Mouse (Mus musculus): Measurements from ENCODE around the gene Triobp. TPM values are rescaled to one million over a fixed set of nuclear protein-coding genes. Genes with fewer than 3 reads are reported as not detected.

The Triobp gene
- total RNA-seq, 2 experiments from 2014 or later = 111 to 142 TPM

GRCm38 (mm10) chr15:78962885-78963284 lies 15.4 kb downstream of the Triobp start:
- DNase-seq = peak; percentile 80 to 82

DNA sequence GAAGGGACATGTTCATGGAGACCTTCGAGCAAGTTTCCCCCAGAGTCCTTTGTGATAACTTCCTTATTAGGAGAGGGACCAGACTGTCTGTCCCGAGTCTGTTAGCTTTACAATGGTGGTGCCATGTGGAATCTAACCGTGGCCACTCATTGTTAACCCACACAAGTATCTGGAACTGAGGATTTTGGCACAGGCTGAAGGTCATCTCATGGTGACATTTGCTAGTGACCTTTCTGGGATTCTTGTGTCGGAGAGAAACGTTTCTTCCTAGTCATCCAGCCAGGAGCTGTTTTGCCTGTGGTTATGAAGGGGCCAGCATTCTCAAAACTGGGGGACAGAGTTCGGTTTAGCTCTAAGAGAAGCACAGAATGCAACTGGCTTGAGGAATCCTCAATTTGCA lies 24.1 kb downstream of the Triobp start:
- DNase-seq = peak; percentile 57 to 71

DNA sequence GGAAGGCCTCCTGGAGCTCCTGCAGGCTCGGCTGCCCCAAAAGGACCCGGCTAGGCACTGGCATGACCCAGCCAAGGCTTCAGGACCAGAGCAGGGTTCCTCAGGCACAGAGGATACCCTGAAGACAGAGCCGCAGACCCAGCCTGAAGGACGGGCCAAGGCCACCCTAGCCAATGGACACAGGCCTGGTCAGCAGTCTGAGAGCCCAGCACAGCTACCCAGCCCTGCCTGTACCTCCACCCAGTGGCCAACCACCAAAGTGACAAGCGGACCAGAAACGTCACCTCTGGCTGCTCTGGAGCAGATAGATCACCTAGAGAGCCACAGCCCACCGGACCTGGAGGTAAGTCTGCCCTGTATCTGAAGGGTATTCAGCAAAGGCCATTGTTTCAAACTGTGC lies 26.4 kb downstream of the Triobp start:
- DNase-seq = peak; percentile 74 to 77

- no peak for DNase-seq
Measured at GRCm38 (mm10) chr15:78977676-78978159, 30.2 kb downstream of the Triobp start.

DNA sequence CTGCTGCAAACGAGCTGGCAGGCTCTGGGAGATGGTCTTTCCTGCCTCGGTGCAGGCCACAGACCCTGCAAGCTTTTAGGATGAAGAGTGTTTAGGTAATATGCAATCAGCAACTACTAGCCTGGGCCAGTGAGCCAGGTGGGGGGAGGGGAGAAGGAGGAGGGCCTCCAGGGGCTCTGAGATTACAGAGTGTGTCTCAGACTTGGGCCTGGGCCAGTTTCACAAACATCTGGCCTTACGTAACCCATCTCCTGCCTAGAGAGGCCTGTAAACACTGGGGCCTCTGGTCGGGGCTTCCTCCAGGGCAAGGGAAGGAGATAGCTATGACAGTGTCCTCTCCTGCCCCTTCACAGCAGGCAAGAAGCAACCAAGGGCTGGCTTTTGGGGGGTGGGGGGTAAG lies 31.4 kb downstream of the Triobp start:
- peak; percentile 74 to 83 for DNase-seq

DNA sequence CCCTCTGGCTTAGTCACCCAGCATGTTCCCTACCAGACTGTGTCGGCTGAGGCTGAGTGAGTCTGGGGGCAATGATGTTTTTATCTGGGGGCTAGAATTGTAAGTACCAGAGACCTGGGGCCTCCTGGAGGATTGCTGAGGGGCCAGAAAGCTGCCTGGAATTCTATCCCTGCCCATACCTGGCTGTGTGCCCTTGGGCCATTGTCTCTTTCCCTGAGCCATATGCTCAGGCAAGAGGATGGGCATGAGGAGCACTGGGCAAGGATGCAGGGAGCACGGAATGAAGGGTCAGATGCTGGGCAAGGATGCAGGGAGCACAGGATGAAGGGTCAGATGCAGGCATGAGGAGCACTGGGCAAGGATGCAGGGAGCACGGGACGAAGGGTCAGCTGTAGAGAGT lies 32.6 kb downstream of the Triobp start:
- no peak for DNase-seq

GRCm38 (mm10) chr15:78982658-78983435 lies 35.3 kb downstream of the Triobp start:
- peak; percentile 95 for DNase-seq

DNA sequence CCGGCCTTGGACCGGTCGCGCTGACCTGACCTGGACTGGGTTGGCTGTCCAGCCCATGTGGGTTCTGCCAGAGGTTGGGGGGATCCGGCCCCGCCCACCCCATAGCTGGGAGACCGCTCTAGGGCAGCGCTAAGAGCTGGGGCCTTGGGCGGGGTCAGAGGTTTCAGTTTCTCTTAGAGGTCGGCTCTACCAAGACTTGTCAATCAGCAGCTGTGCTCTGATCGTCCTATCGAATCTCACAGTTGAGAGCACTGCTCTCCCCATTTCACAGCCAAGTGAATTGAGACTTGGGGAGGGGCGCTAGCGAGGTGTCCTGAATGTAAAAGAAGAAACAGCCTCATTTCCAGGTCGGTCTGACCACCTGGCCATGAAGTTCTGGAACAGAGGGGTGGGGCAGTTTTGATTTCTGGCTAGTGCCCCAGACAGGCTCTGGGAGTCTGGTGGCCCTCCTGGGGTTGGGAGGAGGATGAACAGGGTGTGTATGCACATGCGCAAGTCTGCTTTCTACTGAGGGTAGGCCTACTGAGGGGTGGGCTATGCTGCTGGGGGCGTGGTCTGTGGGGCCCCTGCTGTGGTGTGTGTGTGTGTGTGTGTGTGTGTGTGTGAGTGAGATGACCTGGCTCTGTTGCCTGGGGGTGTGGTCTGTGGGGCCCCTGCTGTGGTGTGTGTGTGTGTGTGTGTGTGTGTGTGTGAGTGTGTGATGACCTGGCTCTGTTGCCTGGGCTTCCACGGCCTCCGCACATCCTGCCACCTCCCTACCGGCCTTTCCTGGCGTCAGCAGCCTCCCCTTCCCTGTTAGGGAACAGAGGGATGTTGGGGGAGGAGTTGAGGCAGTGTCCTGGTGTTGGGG lies 36.1 kb downstream of the Triobp start:
- DNase-seq = peak; percentile 73 to 76

DNA sequence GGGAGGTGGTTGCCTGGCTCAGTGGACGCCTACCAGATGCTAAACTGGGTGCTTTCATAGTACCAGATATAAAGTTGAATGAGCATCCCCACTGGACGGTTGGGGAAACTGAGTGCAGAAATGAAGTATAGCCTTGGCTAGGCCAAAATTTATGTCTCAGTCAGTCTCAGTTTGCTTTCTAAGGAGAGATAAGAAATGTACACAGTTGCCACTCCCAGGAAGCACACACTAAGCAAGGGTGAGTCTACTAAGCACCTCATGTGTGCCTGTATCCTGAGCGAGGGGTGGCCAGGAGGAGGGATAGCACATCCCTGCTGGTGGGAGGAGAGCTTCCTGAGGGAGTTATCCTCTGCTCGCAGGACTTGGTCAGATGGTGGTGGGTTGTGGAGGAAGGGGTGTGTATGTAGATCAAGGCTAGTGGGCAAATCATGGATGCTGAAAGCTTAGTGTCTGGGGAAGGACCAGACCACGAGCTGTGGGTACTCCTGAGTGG lies 36.8 kb downstream of the Triobp start:
- peak in 1 of 2 experiments; percentile 10 for DNase-seq

DNA sequence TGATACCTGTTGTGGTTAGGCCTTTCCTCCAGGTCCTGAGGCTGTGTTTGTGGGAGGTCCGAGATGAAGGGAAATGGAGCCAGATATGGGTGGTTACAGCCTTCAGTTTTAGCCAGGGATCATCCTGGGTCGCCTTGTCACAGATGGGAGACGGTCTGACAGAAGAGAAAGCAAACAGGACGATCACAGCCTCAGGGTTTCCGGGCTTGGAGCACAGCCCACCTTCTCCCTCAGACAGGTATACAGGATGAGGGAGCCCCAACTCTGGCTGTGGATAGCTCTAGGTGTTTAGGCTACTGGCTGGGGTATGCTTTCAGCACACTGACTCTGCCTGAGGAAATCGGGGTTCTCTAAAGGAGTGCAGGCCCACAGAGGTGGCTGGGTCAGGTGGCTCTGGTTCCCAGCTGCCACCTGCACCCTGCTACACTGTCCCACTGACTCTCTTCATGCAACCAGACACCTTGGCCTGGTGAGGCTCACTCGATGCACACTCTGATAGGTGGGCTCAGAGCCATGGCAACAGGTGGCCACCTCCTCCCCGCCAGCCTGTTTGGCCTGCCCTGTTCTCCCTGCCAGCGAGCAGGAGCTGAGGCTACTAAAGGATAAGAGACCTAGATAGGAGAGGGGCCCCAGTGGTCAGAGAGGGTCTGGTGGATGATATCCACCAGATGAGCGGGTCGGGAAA lies 39.2 kb downstream of the Triobp start:
- peak in 1 of 2 experiments; percentile 12 for DNase-seq

DNA sequence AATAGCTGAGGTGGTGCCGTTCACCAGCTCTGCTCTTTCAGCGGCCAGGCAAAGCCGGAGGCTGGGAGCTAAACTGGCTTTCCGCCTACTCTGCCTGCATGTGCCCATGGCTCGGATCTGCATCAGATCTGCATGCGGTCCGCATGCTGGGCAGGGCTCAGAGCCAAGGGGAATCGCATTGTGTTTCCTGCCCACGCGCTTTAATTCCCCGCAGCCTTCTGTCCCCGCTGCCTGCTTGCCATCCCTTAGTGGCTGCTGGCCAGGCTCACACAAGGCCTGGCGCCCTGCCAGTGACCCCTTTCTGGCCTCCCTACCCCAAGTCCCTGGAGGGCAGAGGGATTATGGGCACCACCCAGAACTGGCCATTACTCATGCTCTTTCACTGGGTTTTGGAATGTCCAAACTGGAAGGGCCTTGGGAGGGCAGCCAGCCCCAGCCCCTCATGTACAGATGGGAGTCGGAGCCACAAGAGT lies 41.0 kb downstream of the Triobp start:
- DNase-seq = peak; percentile 92 to 94

DNA sequence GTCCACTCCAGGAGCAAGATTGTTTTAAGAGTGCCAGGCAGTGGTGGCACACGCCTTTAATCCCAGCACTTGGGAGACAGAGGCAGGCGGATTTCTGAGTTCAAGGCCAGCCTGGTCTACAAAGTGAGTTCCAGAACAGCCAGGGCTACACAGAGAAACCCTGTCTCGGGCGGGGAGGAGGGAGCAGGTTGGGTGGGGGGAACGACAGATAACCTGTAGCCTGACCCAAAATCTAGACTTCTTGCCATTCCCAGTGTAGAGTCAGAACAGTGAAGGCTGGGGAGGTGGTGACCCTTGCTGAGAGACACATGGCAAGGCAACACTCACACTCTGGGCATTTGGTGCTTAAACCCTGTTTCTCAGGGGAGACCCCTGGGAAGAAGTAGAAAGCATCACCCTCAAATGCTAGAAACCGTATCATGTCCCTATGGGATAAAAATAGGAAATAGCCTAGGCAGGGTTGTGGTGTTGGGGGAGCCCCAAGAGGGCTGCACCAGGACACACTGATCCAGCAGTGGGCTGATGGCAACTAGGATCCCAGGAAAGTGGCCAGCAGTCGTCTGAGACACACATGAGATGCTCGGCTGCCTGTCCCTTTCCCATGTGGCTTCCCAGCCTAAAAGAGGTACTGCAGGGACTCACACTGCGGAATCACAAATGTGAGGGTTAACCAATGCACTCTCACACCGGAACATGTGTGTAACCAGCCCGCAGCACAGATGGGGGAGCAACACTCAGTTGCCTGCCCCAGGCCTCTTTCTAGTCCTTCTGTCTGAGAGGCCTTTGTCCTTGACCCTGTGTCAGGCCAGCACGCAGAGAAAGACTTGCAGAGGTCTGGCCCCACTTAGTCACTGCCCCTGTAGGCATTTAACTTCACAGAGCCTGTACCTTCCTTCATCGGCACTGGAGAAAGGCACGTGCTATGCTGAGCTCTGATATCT lies 41.9 kb downstream of the Triobp start:
- DNase-seq = peak in 1 of 2 experiments; percentile 57

GRCm38 (mm10) chr15:78990093-78990463 lies 42.6 kb downstream of the Triobp start:
- DNase-seq = no peak

DNA sequence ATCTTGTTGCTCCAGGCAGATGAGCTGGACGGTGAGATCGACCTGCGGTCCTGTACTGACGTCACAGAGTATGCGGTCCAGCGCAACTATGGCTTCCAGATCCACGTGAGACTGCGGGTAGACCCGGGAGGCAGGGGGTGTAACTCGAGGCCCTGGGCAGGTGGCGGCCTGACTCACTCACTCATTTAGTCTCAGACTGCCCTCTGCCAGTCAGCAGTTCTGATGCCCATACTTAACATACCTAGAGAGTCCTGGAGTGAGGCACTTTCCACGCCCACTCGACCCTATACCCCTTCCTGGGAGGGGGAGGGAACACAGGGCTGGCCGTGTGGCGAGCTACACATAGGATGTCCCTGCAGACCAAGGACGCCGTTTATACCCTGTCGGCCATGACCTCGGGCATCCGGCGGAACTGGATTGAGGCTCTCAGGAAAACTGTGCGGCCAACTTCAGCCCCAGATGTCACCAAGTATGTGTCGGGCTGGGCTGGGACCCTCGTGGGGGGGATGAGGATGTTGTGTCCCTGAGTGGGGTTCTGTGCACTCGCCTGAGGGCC lies 43.5 kb downstream of the Triobp start:
- DNase-seq = no peak

GRCm38 (mm10) chr15:78992235-78992634 lies 44.7 kb downstream of the Triobp start:
- DNase-seq = no peak

DNA sequence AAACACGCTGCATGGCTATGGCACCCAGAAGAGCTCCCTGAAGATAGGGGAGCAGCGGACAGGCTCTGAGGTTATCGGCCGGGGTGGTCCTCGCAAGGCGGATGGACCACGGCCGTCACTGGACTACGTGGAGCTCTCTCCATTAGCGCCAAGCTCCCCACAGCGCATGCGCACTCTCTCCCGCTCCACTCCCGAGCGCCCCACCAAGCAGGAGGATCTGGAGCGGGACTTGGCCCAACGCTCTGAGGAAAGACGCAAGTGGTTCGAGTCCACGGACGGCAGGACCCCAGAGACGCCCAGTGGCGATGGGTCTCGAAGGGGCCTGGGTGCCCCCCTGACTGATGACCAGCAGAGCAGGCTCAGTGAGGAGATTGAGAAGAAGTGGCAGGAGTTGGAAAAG lies 45.4 kb downstream of the Triobp start:
- DNase-seq = no peak

DNA sequence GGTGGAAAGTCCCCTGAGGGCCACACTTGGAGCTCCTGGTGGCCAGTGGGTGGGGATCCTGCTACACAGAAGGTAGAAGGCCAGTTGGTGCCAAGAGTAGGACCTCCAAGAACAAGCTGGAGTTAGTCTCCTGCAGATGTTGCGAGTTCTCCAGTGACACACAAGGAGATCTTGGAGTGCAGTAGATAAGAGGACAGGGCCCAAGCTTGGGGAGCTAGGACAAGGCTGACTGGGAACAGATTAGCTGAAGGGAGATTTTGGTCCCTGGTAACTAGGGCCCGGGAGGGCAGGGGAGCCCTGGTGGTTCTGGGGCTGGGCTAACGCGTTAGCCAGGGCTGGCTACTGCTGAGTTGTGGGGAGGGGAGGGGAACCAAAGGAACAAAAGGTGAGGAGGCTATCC lies 48.4 kb downstream of the Triobp start:
- DNase-seq = no peak

- no peak for DNase-seq
Measured at GRCm38 (mm10) chr15:78996663-78997062, 49.1 kb downstream of the Triobp start.

- DNase-seq = no peak
Measured at GRCm38 (mm10) chr15:78998348-78998747, 50.8 kb downstream of the Triobp start.

DNA sequence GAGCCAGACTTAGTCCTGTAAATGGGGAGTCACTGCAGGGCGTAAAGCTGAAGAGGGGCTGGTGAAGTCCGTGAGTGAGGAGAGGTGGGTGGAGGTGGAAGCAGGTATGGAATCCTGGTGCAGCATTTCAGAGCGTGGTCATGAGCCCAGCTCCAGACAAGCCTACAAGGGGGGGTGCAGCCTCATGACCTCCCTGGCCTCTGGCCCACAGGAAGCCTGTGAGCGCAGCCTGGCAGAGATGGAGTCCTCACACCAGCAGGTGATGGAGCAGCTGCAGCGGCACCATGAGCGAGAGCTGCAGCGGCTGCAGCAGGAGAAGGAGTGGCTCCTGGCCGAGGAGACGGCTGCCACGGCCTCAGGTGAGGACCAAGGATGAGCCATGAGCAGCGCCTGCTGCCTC lies 52.1 kb downstream of the Triobp start:
- no peak for DNase-seq

DNA sequence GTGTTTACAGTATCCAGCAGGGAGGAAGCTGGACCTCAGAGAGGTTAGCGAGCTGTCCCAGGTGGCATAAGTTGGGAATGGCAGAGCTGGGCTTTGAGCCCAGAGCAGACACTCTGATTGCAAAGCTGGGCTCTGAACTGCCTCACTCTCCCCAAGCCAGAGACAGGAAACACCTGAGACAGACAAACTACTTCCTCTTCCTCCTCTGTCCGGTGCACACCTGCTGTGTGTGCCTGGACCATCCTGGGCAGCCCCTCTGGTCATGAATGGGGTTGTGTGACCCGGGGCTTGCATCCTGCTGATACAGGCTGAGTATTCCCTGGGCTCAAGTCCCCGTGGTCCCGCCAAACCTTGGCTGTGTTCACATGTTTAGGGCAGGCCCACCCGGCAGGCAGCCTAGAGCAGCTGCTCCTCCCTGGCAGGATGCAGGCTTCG lies 52.9 kb downstream of the Triobp start:
- DNase-seq = no peak

Measured in adrenal gland, postnatal 36 days (tissue).